Mouse (Mus musculus): ENCODE measurements around the gene Gpatch4.

Gpatch4 gene

DNA sequence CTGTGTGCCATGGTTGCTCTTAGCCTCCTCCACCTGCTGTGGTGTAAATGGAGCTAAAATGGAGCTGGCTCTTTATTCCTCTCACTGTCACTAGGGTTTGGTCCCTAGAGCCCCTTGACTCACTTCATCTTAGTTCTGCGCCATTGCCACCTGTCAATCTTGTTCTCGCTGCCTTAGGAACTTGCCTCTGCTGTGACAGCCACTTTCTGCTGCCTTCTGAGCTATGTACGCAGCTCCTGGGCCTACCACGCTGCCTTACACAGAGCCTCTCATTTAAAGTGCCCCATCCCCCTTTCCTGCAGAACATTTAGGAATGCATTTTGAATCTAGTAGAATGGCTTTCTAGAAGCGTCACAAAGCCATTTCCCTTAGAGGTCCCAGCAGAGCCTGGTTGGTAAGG is 51.2 kb downstream of the Gpatch4 start:
- no peak for DNase-seq (ENCODE audit: low spot score in 2 of 2)

GRCm38 (mm10) chr3:88097666-88098065 is 54.8 kb downstream of the Gpatch4 start:
- DNase-seq (ENCODE audit: low spot score in 2 of 2), result no peak

DNA sequence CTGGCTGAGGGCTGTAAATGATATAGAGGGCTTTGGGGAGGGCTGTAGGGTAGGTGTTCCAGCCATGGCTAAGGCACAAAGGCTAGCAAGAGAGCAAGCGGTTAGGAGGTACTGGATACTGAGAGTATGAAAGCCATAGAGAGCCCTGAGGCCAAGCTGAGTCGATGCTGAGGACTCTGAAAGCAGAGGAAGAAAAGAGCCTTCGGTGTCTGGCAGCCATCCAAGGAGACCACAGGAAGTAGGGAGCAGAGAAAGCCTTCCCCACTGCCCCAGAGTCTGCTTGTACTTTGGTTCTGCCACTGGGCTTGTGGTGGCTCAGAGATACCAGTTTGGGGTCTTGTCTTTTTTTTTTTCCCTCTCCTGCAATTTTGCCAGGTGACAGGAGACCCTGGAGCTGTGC is 57.3 kb downstream of the Gpatch4 start:
- DNase-seq (ENCODE audit: low spot score in 2 of 2), result no peak

GRCm38 (mm10) chr3:88101736-88102135 is 58.8 kb downstream of the Gpatch4 start:
- no peak for DNase-seq (ENCODE audit: low spot score in 2 of 2)

DNA sequence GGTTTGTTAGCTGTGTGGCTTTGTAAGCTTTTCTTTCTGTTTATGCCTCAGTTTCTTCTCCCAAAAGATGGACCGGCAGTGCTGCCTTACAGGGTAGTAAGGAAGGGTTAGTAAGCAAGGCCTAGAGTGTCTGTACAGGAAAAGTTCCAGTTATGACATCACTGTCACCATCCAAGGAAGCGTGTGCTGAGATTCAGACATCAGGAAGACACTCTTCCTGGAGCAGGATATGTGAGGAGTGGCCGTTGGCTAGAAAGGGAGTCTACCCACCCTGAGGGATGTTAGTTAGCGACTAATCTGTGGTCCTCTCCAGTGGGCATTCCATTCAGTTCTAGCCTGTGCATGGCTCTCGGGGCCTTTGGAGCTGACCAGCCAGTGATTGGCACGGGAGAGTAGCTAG is 59.3 kb downstream of the Gpatch4 start:
- no peak for DNase-seq (ENCODE audit: low spot score in 2 of 2)

DNA sequence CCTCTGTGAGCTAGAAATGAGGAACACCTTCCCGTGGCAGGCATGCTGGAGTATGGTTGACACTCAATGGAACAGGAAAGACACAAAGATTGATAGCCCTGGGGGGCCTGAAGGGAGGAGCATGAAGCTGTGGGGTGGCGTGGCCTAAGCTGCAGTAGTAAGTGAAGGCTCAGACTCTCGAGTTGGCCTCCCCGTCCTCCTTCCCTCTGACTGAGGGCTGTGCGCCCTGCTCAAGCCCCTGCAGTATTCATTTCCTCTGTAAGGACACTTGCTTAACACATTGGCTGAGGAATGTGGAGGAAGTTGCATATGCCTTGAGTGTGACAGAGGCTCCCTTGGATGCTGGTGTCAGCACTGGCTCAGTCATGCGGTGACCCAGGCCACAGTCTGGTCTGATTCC is 59.7 kb downstream of the Gpatch4 start:
- DNase-seq (ENCODE audit: low spot score in 2 of 2), result no peak

Data from urinary bladder, postnatal 36 days (tissue).